Comparison of ENCODE assay signal across 16 mouse cellular contexts in genomic region chr11:4236546-4237067, GRCm38 (mm10). TPM values are rescaled to one million over a fixed set of nuclear protein-coding genes. Genes with fewer than 3 reads are reported as not detected.
DNase-seq lines count a peak whose midpoint lies in the region; ATAC-seq and TF ChIP-seq lines count a peak whose summit lies in the region.
"Had no signal": no experiment of that assay in that cellular context is flagged by ENCODE, and none has a peak within 500 bp of the region (broad histone marks: within the 10 kb centered on the region; RNA-seq: fewer than 3 reads in every experiment).

No protein-coding gene starts in this region.

- H3K27me3 ChIP-seq in heart, postnatal 0 days (ENCODE audit: control insufficient read depth, insufficient read depth, low read length), result no peaks in the 10 kb centered on the region
- H3K27me3 ChIP-seq in heart, embryonic 12.5 days (replicated peaks), result no peaks in the 10 kb centered on the region
- no peaks in the 10 kb centered on the region for H3K27me3 ChIP-seq in MEL (ENCODE audit: control insufficient read depth in 1 of 2, insufficient read depth in 2 of 2, low read length in 2 of 2)
- no peaks in the 10 kb centered on the region for H3K27me3 ChIP-seq in liver, embryonic 15.5 days
- H3K27me3 ChIP-seq: embryonic facial prominence, embryonic 12.5 days; intestine, embryonic 15.5 days; neural tube, embryonic 13.5 days had no signal

- no peak overlapping the region for H3K4me3 ChIP-seq in heart, postnatal 0 days (ENCODE audit: low read depth, low read length)
- H3K4me3 ChIP-seq in heart, embryonic 12.5 days, result no peak overlapping the region
- H3K4me3 ChIP-seq in MEL (ENCODE audit: control insufficient read depth in 1 of 2, insufficient read depth in 1 of 2, low read depth in 2 of 2, low read length in 2 of 2), result peak overlapping the region; percentile 82 to 97
- peak overlapping the region; percentile 38 for H3K4me3 ChIP-seq in liver, embryonic 15.5 days (replicated peaks)
- H3K4me3 ChIP-seq: embryonic facial prominence, embryonic 12.5 days; intestine, embryonic 15.5 days; neural tube, embryonic 13.5 days had no signal

- no peaks in the 10 kb centered on the region for H3K9me3 ChIP-seq in heart, postnatal 0 days (replicated peaks; ENCODE audit: control insufficient read depth, low read length)
- H3K9me3 ChIP-seq in heart, embryonic 12.5 days (replicated peaks), result peaks cover 5% of the 10 kb centered on the region; the same call in 1 of the 2 replicates
- H3K9me3 ChIP-seq in MEL (replicated peaks; ENCODE audit: insufficient read depth, low read length), result no peaks in the 10 kb centered on the region
- no peaks in the 10 kb centered on the region for H3K9me3 ChIP-seq in liver, embryonic 15.5 days (replicated peaks)
- H3K9me3 ChIP-seq: embryonic facial prominence, embryonic 12.5 days; intestine, embryonic 15.5 days; neural tube, embryonic 13.5 days had no signal

- TF ChIP-seq RAD21 in MEL (IDR thresholded peaks at IDR 0.05; ENCODE audit: low read depth, low read length), result no peak

- peak overlapping the region; percentile 34; the same call in 1 of the 2 replicates for H3K4me2 ChIP-seq in heart, postnatal 0 days (ENCODE audit: low read depth, low read length)
- H3K4me2 ChIP-seq in heart, embryonic 12.5 days, result no peak overlapping the region
- H3K4me2 ChIP-seq in liver, embryonic 15.5 days, result peak overlapping the region; percentile 62
- H3K4me2 ChIP-seq: embryonic facial prominence, embryonic 12.5 days; heart, embryonic 11.5 days; intestine, embryonic 15.5 days; neural tube, embryonic 13.5 days had no signal

- no peak for TF ChIP-seq CTCF in heart, postnatal 0 days (IDR thresholded peaks at IDR 0.05; ENCODE audit: low read depth)
- no peak for TF ChIP-seq CTCF in MEL (IDR thresholded peaks at IDR 0.05 in 2 of 3, conservative IDR thresholded peaks at IDR 0.05 in 1 of 3; ENCODE audit: control insufficient read depth in 1 of 3, insufficient read depth in 1 of 3, low read depth in 2 of 3, low read length in 3 of 3, poor library complexity in 1 of 3, severe bottlenecking in 1 of 3)

- TF ChIP-seq EP300 in heart, postnatal 0 days (IDR thresholded peaks at IDR 0.05; ENCODE audit: low read depth), result no peak
- TF ChIP-seq EP300 in MEL (IDR thresholded peaks at IDR 0.05; ENCODE audit: low read depth in 1 of 2, low read length in 2 of 2), result no peak

- H3K4me1 ChIP-seq in heart, postnatal 0 days (ENCODE audit: control insufficient read depth, insufficient read depth), result no peaks in the 10 kb centered on the region; the same call in 1 of the 2 replicates
- peaks cover 9% of the 10 kb centered on the region for H3K4me1 ChIP-seq in heart, embryonic 12.5 days (replicated peaks)
- H3K4me1 ChIP-seq in MEL (ENCODE audit: control insufficient read depth in 1 of 2, insufficient read depth in 2 of 2, low read length in 2 of 2), result peaks cover 0 to 22% of the 10 kb centered on the region in 2 experiments; a peak in 2 of 4 replicates
- peaks cover 56% of the 10 kb centered on the region for H3K4me1 ChIP-seq in liver, embryonic 15.5 days (replicated peaks)
- H3K4me1 ChIP-seq: embryonic facial prominence, embryonic 12.5 days; neural tube, embryonic 13.5 days had no signal

- no peaks in the 10 kb centered on the region for H3K36me3 ChIP-seq in heart, postnatal 0 days (replicated peaks; ENCODE audit: control insufficient read depth, insufficient read depth, low read length)
- H3K36me3 ChIP-seq in heart, embryonic 12.5 days, result no peaks in the 10 kb centered on the region
- peaks cover 0 to 6% of the 10 kb centered on the region in 2 experiments; a peak in 2 of 4 replicates for H3K36me3 ChIP-seq in MEL (ENCODE audit: control insufficient read depth in 1 of 2, insufficient read depth in 2 of 2, low read length in 2 of 2)
- peaks cover 5% of the 10 kb centered on the region; the same call in 1 of the 2 replicates for H3K36me3 ChIP-seq in liver, embryonic 15.5 days (replicated peaks)
- H3K36me3 ChIP-seq: embryonic facial prominence, embryonic 12.5 days; intestine, embryonic 15.5 days; neural tube, embryonic 13.5 days had no signal

- H3K9ac ChIP-seq in heart, postnatal 0 days (replicated peaks; ENCODE audit: low read depth, low read length), result no peak overlapping the region
- no peak overlapping the region for H3K9ac ChIP-seq in heart, embryonic 12.5 days
- H3K9ac ChIP-seq in MEL (ENCODE audit: control insufficient read depth, low read depth, low read length, poor library complexity, severe bottlenecking), result peak overlapping the region; percentile 91
- 0 out of 2 replicates have a peak overlapping the region, but pooled peaks have one; percentile 3 for H3K9ac ChIP-seq in liver, embryonic 15.5 days
- H3K9ac ChIP-seq: embryonic facial prominence, embryonic 12.5 days; intestine, embryonic 15.5 days; neural tube, embryonic 13.5 days had no signal

- peak; percentile 53 to 72; a peak in 2 of 4 replicates for TF ChIP-seq POLR2A in MEL (IDR thresholded peaks at IDR 0.05; ENCODE audit: control insufficient read depth in 1 of 2, insufficient read depth in 1 of 2, low read depth in 1 of 2, low read length in 2 of 2, poor library complexity in 1 of 2)

- ATAC-seq in heart, postnatal 0 days (ENCODE audit: insufficient read depth, low read depth), result no peak
- no peak for ATAC-seq in heart, embryonic 12.5 days (ENCODE audit: insufficient number of reproducible peaks, low FRiP score)
- no peak for ATAC-seq in liver, embryonic 15.5 days (ENCODE audit: insufficient read depth)
- no peak for ATAC-seq in frontal cortex, adult (ENCODE audit: low TSS enrichment)
- ATAC-seq: intestine, embryonic 15.5 days had no signal

- DNase-seq in heart, postnatal 0 days (ENCODE audit: low spot score), result no peak
- DNase-seq in MEL (ENCODE audit: low read depth, low spot score), result peak; percentile 89
- DNase-seq in thymus, postnatal 14 days, result peak; percentile 54
- no peak for DNase-seq in urinary bladder, adult 18-20 months (ENCODE audit: low spot score in 2 of 2)
- no peak for DNase-seq in urinary bladder, adult 2 months (ENCODE audit: low spot score)
- DNase-seq: cerebellum, adult 11 months; left cerebral cortex, postnatal 4 days; right cerebral cortex, postnatal 4 days had no signal

- peaks cover 24% of the 10 kb centered on the region for H3K79me2 ChIP-seq in MEL (ENCODE audit: control insufficient read depth, insufficient read depth, low read length, poor library complexity)

- 82% methylated on average over 21 of the region's 21 CpGs for WGBS in heart, postnatal 0 days
- 87% methylated on average over 21 of the region's 21 CpGs for WGBS in heart, embryonic 12.5 days
- 67% methylated on average over 21 of the region's 21 CpGs for WGBS in liver, embryonic 15.5 days (ENCODE audit: insufficient replicate concordance)

- H3K27ac ChIP-seq in heart, postnatal 0 days (ENCODE audit: low read depth), result no peak overlapping the region
- no peak overlapping the region for H3K27ac ChIP-seq in heart, embryonic 12.5 days (ENCODE audit: poor library complexity, severe bottlenecking)
- peak overlapping the region; percentile 95 for H3K27ac ChIP-seq in MEL (ENCODE audit: control insufficient read depth, low read depth, low read length)
- peak overlapping the region; percentile 61 for H3K27ac ChIP-seq in liver, embryonic 15.5 days (replicated peaks)
- H3K27ac ChIP-seq: embryonic facial prominence, embryonic 12.5 days; intestine, embryonic 15.5 days; neural tube, embryonic 13.5 days had no signal

RNA-seq across cellular contexts. Expression of gene Osm, which starts 0.4 kb away (rescaled TPM):
- total RNA-seq in heart, postnatal 0 days (2014; rRNA removed; ENCODE audit: low replicate concordance), result 0.84 TPM in 1 of 2 replicates, not detected in the other
- polyA plus RNA-seq in heart, postnatal 0 days (2015; fragmentation: Nextera tagmentation; extraction: Ambion mirVana), result 0.10 TPM in 1 of 2 replicates, not detected in the other
- polyA plus RNA-seq in heart, embryonic 12.5 days (2016; fragmentation: Nextera tagmentation; extraction: Ambion mirVana), result not detected in 2 replicates
- total RNA-seq in MEL (2012; rRNA removed), result 11.2 and 15.4 TPM in 2 replicates
- polyA plus RNA-seq in MEL (2012; ENCODE audit: insufficient read depth in 1 of 2, insufficient read length in 2 of 2, low read depth in 1 of 2, low replicate concordance in 2 of 2, missing spikeins in 1 of 2), result 10 to 100 TPM in 1 of 2 experiments, not detected in 1; 10.6 TPM
- polyA plus RNA-seq in liver, embryonic 15.5 days (2015; fragmentation: Nextera tagmentation; extraction: Ambion mirVana), result 0.50 TPM in 2 replicates
- 0.28 and 0.39 TPM in 2 replicates for polyA plus RNA-seq in urinary bladder, adult 2 months (2012; rRNA removed)
- total RNA-seq: layer of hippocampus, adult 18-20 months had no signal
- polyA plus RNA-seq: embryonic facial prominence, embryonic 12.5 days; neural tube, embryonic 13.5 days had no signal

RNA-seq across cellular contexts. Expression of gene Castor1, which starts 18.6 kb away (rescaled TPM):
- total RNA-seq in heart, postnatal 0 days (2014; rRNA removed; ENCODE audit: low replicate concordance), result 25.1 and 32.6 TPM in 2 replicates
- polyA plus RNA-seq in heart, postnatal 0 days (2015; fragmentation: Nextera tagmentation; extraction: Ambion mirVana), result 8.1 and 8.4 TPM in 2 replicates
- polyA plus RNA-seq in heart, embryonic 12.5 days (2016; fragmentation: Nextera tagmentation; extraction: Ambion mirVana), result 3.4 and 3.8 TPM in 2 replicates
- total RNA-seq in MEL (2012; rRNA removed), result 6.6 and 7.1 TPM in 2 replicates
- 10 to 100 TPM in 1 of 2 experiments, not detected in 1; 11.8 TPM for polyA plus RNA-seq in MEL (2012; ENCODE audit: insufficient read depth in 1 of 2, insufficient read length in 2 of 2, low read depth in 1 of 2, low replicate concordance in 2 of 2, missing spikeins in 1 of 2)
- 1.5 TPM in 2 replicates for polyA plus RNA-seq in liver, embryonic 15.5 days (2015; fragmentation: Nextera tagmentation; extraction: Ambion mirVana)
- polyA plus RNA-seq in urinary bladder, adult 2 months (2012; rRNA removed), result 19.7 and 19.8 TPM in 2 replicates

RNA-seq across cellular contexts. Expression of gene Lif, which starts 20.8 kb away (rescaled TPM):
- 0.54 and 0.73 TPM in 2 replicates for total RNA-seq in heart, postnatal 0 days (2014; rRNA removed; ENCODE audit: low replicate concordance)
- polyA plus RNA-seq in heart, postnatal 0 days (2015; fragmentation: Nextera tagmentation; extraction: Ambion mirVana), result 0.32 and 0.71 TPM in 2 replicates
- polyA plus RNA-seq in heart, embryonic 12.5 days (2016; fragmentation: Nextera tagmentation; extraction: Ambion mirVana), result 0.24 and 0.63 TPM in 2 replicates
- 0.10 and 0.27 TPM in 2 replicates for total RNA-seq in MEL (2012; rRNA removed)
- polyA plus RNA-seq in MEL (2012; ENCODE audit: insufficient read depth in 1 of 2, insufficient read length in 2 of 2, low read depth in 1 of 2, low replicate concordance in 2 of 2, missing spikeins in 1 of 2), result under 1 TPM in 1 of 2 experiments, not detected in 1; 0.31 TPM
- polyA plus RNA-seq in liver, embryonic 15.5 days (2015; fragmentation: Nextera tagmentation; extraction: Ambion mirVana), result not detected in 2 replicates
- polyA plus RNA-seq in urinary bladder, adult 2 months (2012; rRNA removed), result 2.5 and 2.8 TPM in 2 replicates
- polyA plus RNA-seq: neural tube, embryonic 13.5 days had no signal

RNA-seq across cellular contexts. Expression of gene Tbc1d10a, which starts 50.0 kb away (rescaled TPM):
- 17.5 and 31.3 TPM in 2 replicates for total RNA-seq in heart, postnatal 0 days (2014; rRNA removed; ENCODE audit: low replicate concordance)
- 10.9 and 11.4 TPM in 2 replicates for polyA plus RNA-seq in heart, postnatal 0 days (2015; fragmentation: Nextera tagmentation; extraction: Ambion mirVana)
- 15.6 TPM in 2 replicates for polyA plus RNA-seq in heart, embryonic 12.5 days (2016; fragmentation: Nextera tagmentation; extraction: Ambion mirVana)
- total RNA-seq in MEL (2012; rRNA removed), result 26.3 and 27.4 TPM in 2 replicates
- 10 to 100 TPM in 1 of 2 experiments, not detected in 1; 23.0 TPM for polyA plus RNA-seq in MEL (2012; ENCODE audit: insufficient read depth in 1 of 2, insufficient read length in 2 of 2, low read depth in 1 of 2, low replicate concordance in 2 of 2, missing spikeins in 1 of 2)
- 7.0 TPM in 2 replicates for polyA plus RNA-seq in liver, embryonic 15.5 days (2015; fragmentation: Nextera tagmentation; extraction: Ambion mirVana)
- 92.5 and 137 TPM in 2 replicates for polyA plus RNA-seq in urinary bladder, adult 2 months (2012; rRNA removed)

Comparison
In these comparisons a context has a peak if more than half of its experiments do, and no peak if none do; other contexts are left out.
1. DNase-seq: peak in MEL (single experiment) and thymus, postnatal 14 days (single experiment); none in heart, postnatal 0 days (single experiment), urinary bladder, adult 18-20 months (0 of 2) and urinary bladder, adult 2 months (single experiment).
2. H3K27ac ChIP-seq: peak in MEL (single experiment) and liver, embryonic 15.5 days (single experiment); none in heart, postnatal 0 days (single experiment) and heart, embryonic 12.5 days (single experiment).
3. H3K4me3 ChIP-seq: peak in MEL (2 of 2) and liver, embryonic 15.5 days (single experiment); none in heart, postnatal 0 days (single experiment) and heart, embryonic 12.5 days (single experiment).
4. H3K9ac ChIP-seq: peak in MEL (single experiment) and liver, embryonic 15.5 days (single experiment); none in heart, postnatal 0 days (single experiment) and heart, embryonic 12.5 days (single experiment).